16 mouse cellular contexts compared by ENCODE assay signal in genomic region chr13:102902123-102902522, GRCm38 (mm10).
"Had no signal": no experiment of that assay in that cellular context is flagged by ENCODE, and none has a peak within 500 bp of the region (broad histone marks: within the 10 kb centered on the region; RNA-seq: fewer than 3 reads in every experiment).

No protein-coding gene starts in this region.

- H3K36me3 ChIP-seq: midbrain, embryonic 10.5 days; midbrain, embryonic 12.5 days; neural tube, embryonic 12.5 days had no signal

- H3K4me3 ChIP-seq: midbrain, embryonic 10.5 days; midbrain, embryonic 12.5 days; neural tube, embryonic 12.5 days had no signal

- H3K9ac ChIP-seq: lung, embryonic 14.5 days; midbrain, embryonic 12.5 days; neural tube, embryonic 12.5 days had no signal

- H3K4me2 ChIP-seq: lung, embryonic 14.5 days; midbrain, embryonic 12.5 days; neural tube, embryonic 12.5 days had no signal

- H3K9me3 ChIP-seq: midbrain, embryonic 10.5 days; midbrain, embryonic 12.5 days; neural tube, embryonic 12.5 days had no signal

- H3K27ac ChIP-seq: midbrain, embryonic 10.5 days; midbrain, embryonic 12.5 days; neural tube, embryonic 12.5 days had no signal

- H3K27me3 ChIP-seq: midbrain, embryonic 12.5 days; neural tube, embryonic 12.5 days had no signal

- DNase-seq: lung, adult 18-20 months; lung, embryonic 14.5 days; lung, postnatal 10 days; lung, postnatal 4 days; midbrain, embryonic 14.5 days; retina, postnatal 1 day; right cerebral cortex, adult 18-20 months; right cerebral cortex, postnatal 25 days; right cerebral cortex, postnatal 4 days; spleen, adult 18-20 months; thymus, adult 18-20 months; thymus, postnatal 14 days; thymus, postnatal 36 days had no signal
